Mouse (Mus musculus): Measurements from ENCODE around the gene Bmper.

DNA sequence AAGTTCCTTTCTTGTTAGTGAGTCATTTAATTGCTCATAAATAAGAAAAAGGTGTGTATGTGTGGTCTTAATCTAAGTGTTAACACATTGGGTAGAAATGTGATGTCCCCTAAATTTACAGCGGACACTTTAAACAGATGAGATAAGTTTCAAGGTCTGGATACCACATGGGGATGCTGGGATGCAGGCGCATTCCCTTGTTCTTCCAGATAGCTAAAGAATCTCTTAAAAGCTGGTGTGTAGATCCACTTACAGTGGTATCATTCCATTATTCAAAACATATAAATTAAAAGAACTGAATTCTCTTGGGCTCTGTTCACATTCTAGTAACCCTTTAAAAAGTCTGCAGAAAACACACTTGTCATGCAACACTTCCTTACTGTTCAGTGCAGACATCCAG is 31.4 kb upstream of the Bmper start:
- TF ChIP-seq CTCF (IDR thresholded peaks at IDR 0.05; ENCODE audit: borderline replicate concordance, insufficient read depth, low read length) (no peak), POLR2A (IDR thresholded peaks at IDR 0.05; ENCODE audit: low read depth, low read length) (no peak)

All from embryonic fibroblast, embryonic 13.5 days (primary cell).